Mouse (Mus musculus): ENCODE measurements around the gene Gpr62.

DNA sequence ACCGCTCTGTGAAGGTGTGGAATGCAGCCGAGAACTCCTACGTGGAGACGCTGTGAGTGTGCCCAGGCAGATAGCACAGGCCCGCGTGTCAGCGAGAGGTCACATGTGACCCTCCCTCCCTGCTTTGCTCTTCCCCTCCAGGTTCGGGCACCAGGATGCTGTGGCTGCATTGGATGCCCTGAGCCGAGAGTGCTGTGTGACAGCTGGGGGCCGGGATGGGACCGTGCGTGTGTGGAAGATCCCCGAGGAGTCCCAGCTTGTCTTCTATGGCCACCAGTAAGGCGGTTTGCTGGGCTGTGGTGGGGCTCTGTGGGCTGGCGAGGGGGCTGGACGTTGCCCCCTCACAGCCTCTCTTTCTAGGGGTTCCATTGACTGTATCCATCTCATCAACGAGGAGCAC, 17.9 kb upstream of the Gpr62 start:
- TF ChIP-seq CTCF (IDR thresholded peaks at IDR 0.05; ENCODE audit: insufficient read depth, low read length) (no peak), POLR2A (IDR thresholded peaks at IDR 0.05; ENCODE audit: borderline replicate concordance, extremely low read depth, low read depth, low read length) (no peak)

Measured in lung, adult 2 months (tissue).